Mouse (Mus musculus): ENCODE measurements around the gene 1700020A23Rik. TPM values are rescaled to one million over a fixed set of nuclear protein-coding genes. Genes with fewer than 3 reads are reported as not detected.

The 1700020A23Rik gene
- total RNA-seq, 4 experiments from 2014 or later: not detected

DNA sequence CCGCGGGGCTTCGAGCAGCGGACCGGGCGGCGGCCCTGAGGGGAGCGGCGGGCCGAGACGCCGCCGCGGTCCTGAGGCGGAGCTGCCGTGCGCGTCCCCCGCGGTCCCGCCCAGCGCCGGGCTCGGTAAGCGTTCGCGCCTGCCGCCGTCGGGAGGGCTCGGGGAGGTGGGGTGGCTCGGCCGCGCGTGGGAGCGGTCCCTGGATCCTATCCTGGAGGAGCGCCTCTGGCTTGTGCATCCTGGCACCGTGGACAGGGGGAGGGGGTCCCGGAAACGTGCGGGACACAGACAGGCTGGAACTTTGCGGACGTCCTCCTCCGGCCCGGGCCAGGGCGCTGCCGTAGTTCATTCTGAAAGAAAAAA, 45.4 kb downstream of the 1700020A23Rik start:
- DNase-seq (ENCODE audit: low spot score in 2 of 2): peak in 1 of 2 experiments; percentile 69

- no peak for DNase-seq (ENCODE audit: low spot score in 2 of 2)
Observed at GRCm38 (mm10) chr2:130451086-130451726, 46.1 kb downstream of the 1700020A23Rik start.

DNA sequence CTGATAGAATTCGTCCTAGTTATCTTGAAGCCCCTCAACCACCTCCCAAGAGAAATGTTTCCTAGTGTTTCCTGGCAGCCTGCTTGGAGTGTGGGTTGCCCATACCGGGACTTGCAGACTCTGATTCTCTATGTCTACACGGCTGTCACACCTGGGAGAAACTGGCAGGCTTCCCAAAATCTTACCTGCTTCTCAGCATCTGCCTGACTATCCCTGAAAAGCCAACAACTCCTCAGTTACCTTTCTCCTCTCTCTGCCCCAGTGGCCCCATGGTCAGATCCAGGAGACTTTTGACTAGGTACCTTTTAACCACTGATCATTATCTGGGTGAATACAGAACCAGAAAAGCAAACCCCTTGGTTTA, 46.6 kb downstream of the 1700020A23Rik start:
- no peak for DNase-seq (ENCODE audit: low spot score in 2 of 2)

GRCm38 (mm10) chr2:130452266-130452665, 47.2 kb downstream of the 1700020A23Rik start:
- DNase-seq (ENCODE audit: low spot score in 2 of 2): no peak

- no peak for DNase-seq (ENCODE audit: low spot score in 2 of 2)
Observed at GRCm38 (mm10) chr2:130453421-130453820, 48.4 kb downstream of the 1700020A23Rik start.

DNA sequence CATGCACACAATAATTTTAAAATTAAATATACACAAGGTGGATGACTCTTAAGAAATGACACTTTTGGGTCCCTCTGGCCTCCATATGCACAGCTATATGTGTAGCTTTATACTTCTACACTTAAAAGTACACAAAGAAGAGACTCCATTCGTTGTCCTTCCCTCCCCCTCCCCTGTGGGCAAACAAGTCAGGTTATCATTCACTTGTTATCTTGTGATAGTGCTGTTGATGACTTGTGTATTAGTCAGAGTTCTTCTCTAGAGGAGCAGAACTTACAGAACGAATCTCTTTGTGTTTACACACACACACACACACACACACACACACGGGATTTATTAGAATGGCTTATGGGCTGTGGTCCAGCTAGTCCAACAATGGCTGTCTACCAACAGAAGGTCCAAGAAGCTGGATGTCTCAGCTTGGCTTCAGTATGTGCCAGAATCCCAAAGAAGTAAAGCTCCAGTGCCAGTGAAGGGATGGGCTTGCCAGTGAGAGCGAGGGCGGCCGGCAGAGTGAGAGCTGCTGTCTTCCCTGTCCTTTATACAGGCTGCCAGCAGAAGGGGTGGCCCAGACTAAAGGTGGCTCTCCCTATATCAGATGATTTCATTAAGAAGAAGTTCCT, 49.8 kb downstream of the 1700020A23Rik start:
- peak in 1 of 2 experiments; percentile 48 for DNase-seq (ENCODE audit: low spot score in 2 of 2)

Other genes with a start within 250 kb of the 1700020A23Rik start
- 100 to 1,000 TPM; 103 to 110 (median 105) TPM for gene Snrpb, start 225.9 kb upstream of the 1700020A23Rik start, total RNA-seq (2022)
- not detected for gene Tmc2, start 210.1 kb upstream of the 1700020A23Rik start, total RNA-seq (2022)
- 100 to 1,000 TPM; 139 to 148 (median 143) TPM for gene Nop56, start 130.8 kb upstream of the 1700020A23Rik start, total RNA-seq (2022)
- gene Idh3b, start 120.7 kb upstream of the 1700020A23Rik start, total RNA-seq (2022): 100 to 1,000 TPM; 294 to 326 (median 314) TPM
- 10 to 100 TPM; 11.0 to 12.6 (median 11.7) TPM for gene Ebf4, start 110.1 kb upstream of the 1700020A23Rik start, total RNA-seq (2022)
- gene Cpxm1, start 7.7 kb upstream of the 1700020A23Rik start, total RNA-seq (2022): 1 to 10 TPM; 6.8 to 10.0 (median 7.5) TPM
- gene Gm28372, start within 50 bp of the 1700020A23Rik start, total RNA-seq (2022): not detected
- not detected for gene Tmem239, start 1.2 kb downstream of the 1700020A23Rik start, total RNA-seq (2022)
- 100 to 1,000 TPM in 1 of 4 experiments, 10 to 100 TPM in 3; 82.1 to 115 (median 87.7) TPM for gene Vps16, start 19.1 kb downstream of the 1700020A23Rik start, total RNA-seq (2022)
- 10 to 100 TPM; 25.2 to 29.4 (median 27.8) TPM for gene Pced1a, start 19.4 kb downstream of the 1700020A23Rik start, total RNA-seq (2022)
- 100 to 1,000 TPM; 306 to 318 (median 311) TPM for gene Ptpra, start 45.0 kb downstream of the 1700020A23Rik start, total RNA-seq (2022)
- 10 to 100 TPM; 74.6 to 86.5 (median 79.1) TPM for gene Mrps26, start 158.5 kb downstream of the 1700020A23Rik start, total RNA-seq (2022)
- under 1 TPM in 1 of 4 experiments, not detected in 3; 0.97 TPM for gene Oxt, start 170.9 kb downstream of the 1700020A23Rik start, total RNA-seq (2022)
- 1 to 10 TPM in 3 of 4 experiments, not detected in 1; 1.2 to 3.0 (median 2.0) TPM for gene Avp, start 177.3 kb downstream of the 1700020A23Rik start, total RNA-seq (2022)
- 1 to 10 TPM; 7.3 to 9.6 (median 9.4) TPM for gene Fastkd5, start 224.8 kb downstream of the 1700020A23Rik start, total RNA-seq (2022)
- gene Ubox5, start 224.8 kb downstream of the 1700020A23Rik start, total RNA-seq (2022): 10 to 100 TPM; 10.3 to 12.1 (median 10.8) TPM
- gene Lzts3, start 237.5 kb downstream of the 1700020A23Rik start, total RNA-seq (2022): 100 to 1,000 TPM; 142 to 190 (median 164) TPM